Mouse (Mus musculus): ENCODE results near the gene Adprhl1. TPM values are rescaled to one million over a fixed set of nuclear protein-coding genes. Genes with fewer than 3 reads are reported as not detected.

Adprhl1 gene
- polyA plus RNA-seq (2015; fragmentation: Nextera tagmentation; extraction: Ambion mirVana) = 170 and 207 TPM in 2 replicates

- WGBS = 19% methylated on average over 8 of the region's 8 CpGs
- peak within 1 kb of the TSS; percentile 87 for H3K9ac ChIP-seq
- peaks cover 24% of the 10 kb centered on the region for H3K4me1 ChIP-seq
- ATAC-seq (ENCODE audit: extremely low read depth, insufficient number of reproducible peaks, low FRiP score, low TSS enrichment) = peak; percentile 67
- H3K4me3 ChIP-seq = peak within 1 kb of the TSS; percentile 61
- peak within 1 kb of the TSS; percentile 63 for H3K4me2 ChIP-seq
- H3K27me3 ChIP-seq (replicated peaks) = no peaks in the 10 kb centered on the region
- no peaks in the 10 kb centered on the region for H3K9me3 ChIP-seq
- peaks cover 44% of the 10 kb centered on the region for H3K36me3 ChIP-seq
- H3K27ac ChIP-seq (replicated peaks) = peak within 1 kb of the TSS; percentile 97
These were observed at the start of gene Adprhl1 for GRCm38 (mm10) chr8:13254019-13254418. Adprhl1 (minus strand) TSS chr8:13254162.

GRCm38 (mm10) chr8:13301036-13301435 is 47.1 kb upstream of the Adprhl1 start:
- Histone ChIP-seq H3K4me1 (no peaks in the 10 kb centered on the region), H3K9me3 (peaks cover 3% of the 10 kb centered on the region; the same call in 1 of the 2 replicates), H3K4me3 (no peak overlapping the region), H3K27me3 (replicated peaks) (no peaks in the 10 kb centered on the region), H3K36me3 (peaks cover 95% of the 10 kb centered on the region), H3K27ac (replicated peaks) (no peak overlapping the region), H3K4me2 (no peak overlapping the region), H3K9ac (no peak overlapping the region)
- WGBS = 94% methylated on average over 7 of the region's 7 CpGs
- no peak for ATAC-seq (ENCODE audit: extremely low read depth, insufficient number of reproducible peaks, low FRiP score, low TSS enrichment)

GRCm38 (mm10) chr8:13299571-13299970 is 45.6 kb upstream of the Adprhl1 start:
- H3K9ac ChIP-seq = no peak overlapping the region
- ATAC-seq (ENCODE audit: extremely low read depth, insufficient number of reproducible peaks, low FRiP score, low TSS enrichment) = no peak
- H3K27me3 ChIP-seq (replicated peaks) = no peaks in the 10 kb centered on the region
- H3K4me2 ChIP-seq = no peak overlapping the region
- H3K27ac ChIP-seq (replicated peaks) = no peak overlapping the region
- peaks cover 95% of the 10 kb centered on the region for H3K36me3 ChIP-seq
- 90% methylated on average over 8 of the region's 8 CpGs for WGBS
- H3K9me3 ChIP-seq = no peaks in the 10 kb centered on the region
- H3K4me1 ChIP-seq = no peaks in the 10 kb centered on the region
- H3K4me3 ChIP-seq = no peak overlapping the region

- peaks cover 73% of the 10 kb centered on the region for H3K36me3 ChIP-seq
- H3K27ac ChIP-seq (replicated peaks) = no peak overlapping the region
- no peak overlapping the region for H3K4me3 ChIP-seq
- peaks cover 8% of the 10 kb centered on the region for H3K4me1 ChIP-seq
- H3K4me2 ChIP-seq = no peak overlapping the region
- H3K9ac ChIP-seq = no peak overlapping the region
- no peaks in the 10 kb centered on the region for H3K9me3 ChIP-seq
- 85% methylated on average over 9 of the region's 9 CpGs for WGBS
- H3K27me3 ChIP-seq (replicated peaks) = no peaks in the 10 kb centered on the region
- no peak for ATAC-seq (ENCODE audit: extremely low read depth, insufficient number of reproducible peaks, low FRiP score, low TSS enrichment)
These were observed 39.9 kb upstream of the Adprhl1 start for GRCm38 (mm10) chr8:13293677-13294470.

- H3K36me3 ChIP-seq = peaks cover 60% of the 10 kb centered on the region
- no peak for ATAC-seq (ENCODE audit: extremely low read depth, insufficient number of reproducible peaks, low FRiP score, low TSS enrichment)
These were observed 38.4 kb upstream of the Adprhl1 start for GRCm38 (mm10) chr8:13292364-13292763.

GRCm38 (mm10) chr8:13288646-13289045 is 34.7 kb upstream of the Adprhl1 start:
- H3K27ac ChIP-seq (replicated peaks) = peak overlapping the region; percentile 99
- H3K4me1 ChIP-seq = peaks cover 25% of the 10 kb centered on the region
- no peak for ATAC-seq (ENCODE audit: extremely low read depth, insufficient number of reproducible peaks, low FRiP score, low TSS enrichment)
- peaks cover 23% of the 10 kb centered on the region for H3K36me3 ChIP-seq
- H3K9me3 ChIP-seq = no peaks in the 10 kb centered on the region
- no peaks in the 10 kb centered on the region for H3K27me3 ChIP-seq (replicated peaks)
- peak overlapping the region; percentile 90 for H3K4me2 ChIP-seq
- WGBS = 4% methylated on average over 6 of the region's 6 CpGs
- H3K9ac ChIP-seq = peak overlapping the region; percentile 92
- peak overlapping the region; percentile 86 for H3K4me3 ChIP-seq

More at GRCm38 (mm10) chr8:13292364-13292763, 38.4 kb upstream of the Adprhl1 start:
- Histone ChIP-seq H3K27ac (replicated peaks) (no peak overlapping the region), H3K4me2 (no peak overlapping the region), H3K9me3 (no peaks in the 10 kb centered on the region), H3K9ac (no peak overlapping the region), H3K4me3 (no peak overlapping the region), H3K4me1 (peaks cover 11% of the 10 kb centered on the region), H3K27me3 (replicated peaks) (no peaks in the 10 kb centered on the region)
- WGBS = 28% methylated on average over 9 of the region's 9 CpGs

- 0 out of 2 replicates have a peak, but pooled peaks cover 3% of the 10 kb centered on the region for H3K9me3 ChIP-seq
- WGBS = under 1% methylated on average over 79 of the region's 79 CpGs
- peak; percentile 84 for ATAC-seq (ENCODE audit: extremely low read depth, insufficient number of reproducible peaks, low FRiP score, low TSS enrichment)
- peak within 1 kb of the TSS; percentile 86 for H3K4me3 ChIP-seq
- H3K27ac ChIP-seq (replicated peaks) = peak within 1 kb of the TSS; percentile 99
- no peaks in the 10 kb centered on the region for H3K27me3 ChIP-seq (replicated peaks)
- H3K36me3 ChIP-seq = peaks cover 18% of the 10 kb centered on the region
- peaks cover 28% of the 10 kb centered on the region for H3K4me1 ChIP-seq
- H3K4me2 ChIP-seq = peak within 1 kb of the TSS; percentile 90
- peak within 1 kb of the TSS; percentile 92 for H3K9ac ChIP-seq
These were observed 34.0 kb upstream of the Adprhl1 start, which contains the start of the genes Dcun1d2 and Tmco3 for GRCm38 (mm10) chr8:13287692-13288623. Dcun1d2 (minus strand) TSS chr8:13288131. Tmco3 (plus strand) TSS chr8:13288190.

- H3K4me1 ChIP-seq = peaks cover 35% of the 10 kb centered on the region
These were observed 33.3 kb upstream of the Adprhl1 start for GRCm38 (mm10) chr8:13287304-13287691.

GRCm38 (mm10) chr8:13283200-13283599 is 29.2 kb upstream of the Adprhl1 start:
- peaks cover 15% of the 10 kb centered on the region for H3K36me3 ChIP-seq
- WGBS = 63% methylated on average over 1 of the region's 1 CpGs
- ATAC-seq (ENCODE audit: extremely low read depth, insufficient number of reproducible peaks, low FRiP score, low TSS enrichment) = no peak
- peaks cover 28% of the 10 kb centered on the region for H3K4me1 ChIP-seq
- H3K27ac ChIP-seq (replicated peaks) = peak overlapping the region; percentile 75; the same call in 1 of the 2 replicates
- H3K9me3 ChIP-seq = 0 out of 2 replicates have a peak, but pooled peaks cover 3% of the 10 kb centered on the region
- H3K4me3 ChIP-seq = no peak overlapping the region
- peak overlapping the region; percentile 20; the same call in 1 of the 2 replicates for H3K4me2 ChIP-seq
- H3K9ac ChIP-seq = no peak overlapping the region
- H3K27me3 ChIP-seq (replicated peaks) = no peaks in the 10 kb centered on the region

More at GRCm38 (mm10) chr8:13287304-13287691, 33.3 kb upstream of the Adprhl1 start:
- Histone ChIP-seq H3K9ac (peak overlapping the region; percentile 92), H3K27me3 (replicated peaks) (no peaks in the 10 kb centered on the region), H3K9me3 (0 out of 2 replicates have a peak, but pooled peaks cover 3% of the 10 kb centered on the region), H3K4me3 (peak overlapping the region; percentile 86), H3K4me2 (peak overlapping the region; percentile 90), H3K36me3 (peaks cover 12% of the 10 kb centered on the region), H3K27ac (replicated peaks) (peak overlapping the region; percentile 99)
- ATAC-seq (ENCODE audit: extremely low read depth, insufficient number of reproducible peaks, low FRiP score, low TSS enrichment) = peak; percentile 82
- under 1% methylated on average over 34 of the region's 34 CpGs for WGBS

GRCm38 (mm10) chr8:13276941-13277447 is 23.0 kb upstream of the Adprhl1 start:
- WGBS = 84% methylated on average over 5 of the region's 5 CpGs

More at GRCm38 (mm10) chr8:13276941-13277447, 23.0 kb upstream of the Adprhl1 start:
- peaks cover 1% of the 10 kb centered on the region for H3K4me1 ChIP-seq
- H3K27me3 ChIP-seq (replicated peaks) = no peaks in the 10 kb centered on the region
- H3K9me3 ChIP-seq = no peaks in the 10 kb centered on the region
- H3K9ac ChIP-seq = no peak overlapping the region
- H3K27ac ChIP-seq (replicated peaks) = no peak overlapping the region
- ATAC-seq (ENCODE audit: extremely low read depth, insufficient number of reproducible peaks, low FRiP score, low TSS enrichment) = no peak
- H3K4me3 ChIP-seq = no peak overlapping the region
- H3K36me3 ChIP-seq = peaks cover 50% of the 10 kb centered on the region
- H3K4me2 ChIP-seq = no peak overlapping the region
